Mouse (Mus musculus) liver, postnatal 0 days (tissue): ENCODE results near the gene Wdr20.

Source experiments
- CTCF ChIP-seq: sonication (generic); IDR thresholded peaks from 2 replicates; pipeline ENCODE4 v1.5.1; 2016; ENCODE audit warnings: antibody characterized with exemption, low read depth
- EP300 ChIP-seq: IDR thresholded peaks from 2 replicates; pipeline ENCODE4 v1.6.1; 2016; ENCODE audit warnings: antibody characterized with exemption, low read depth, mild to moderate bottlenecking

DNA sequence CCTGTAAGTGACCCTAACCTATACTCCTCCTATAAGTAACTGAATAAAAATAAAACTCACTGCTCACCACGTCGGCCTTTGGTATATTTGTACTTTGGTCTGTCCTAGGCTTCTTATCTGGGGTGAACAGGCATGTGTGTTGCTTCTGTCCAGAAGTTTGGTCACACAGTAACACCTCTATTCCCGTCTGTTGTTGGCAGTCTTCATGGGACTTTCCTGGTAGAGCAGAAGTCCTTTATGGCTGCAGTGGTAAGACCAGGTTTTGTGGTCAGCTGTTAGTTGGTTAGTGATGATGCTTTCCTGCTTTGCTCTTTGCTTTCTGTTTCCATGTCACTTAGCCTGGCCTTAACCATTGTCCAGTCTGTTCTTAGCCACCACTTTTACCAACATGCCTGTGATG lies 19.4 kb downstream of the Wdr20 start:
- TF ChIP-seq CTCF = no peak
- TF ChIP-seq EP300 = no peak
